Mouse (Mus musculus) lung, postnatal 0 days (tissue): Measurements from ENCODE around the gene Glrx.

Experiments used
- CTCF ChIP-seq: IDR thresholded peaks from 2 replicates; pipeline ENCODE4 v1.5.1; 2016; ENCODE audit warnings: antibody characterized with exemption, mild to moderate bottlenecking
- EP300 ChIP-seq: IDR thresholded peaks from 2 replicates; pipeline ENCODE4 v1.6.1; 2016; ENCODE audit warnings: antibody characterized with exemption, mild to moderate bottlenecking, control low read depth

DNA sequence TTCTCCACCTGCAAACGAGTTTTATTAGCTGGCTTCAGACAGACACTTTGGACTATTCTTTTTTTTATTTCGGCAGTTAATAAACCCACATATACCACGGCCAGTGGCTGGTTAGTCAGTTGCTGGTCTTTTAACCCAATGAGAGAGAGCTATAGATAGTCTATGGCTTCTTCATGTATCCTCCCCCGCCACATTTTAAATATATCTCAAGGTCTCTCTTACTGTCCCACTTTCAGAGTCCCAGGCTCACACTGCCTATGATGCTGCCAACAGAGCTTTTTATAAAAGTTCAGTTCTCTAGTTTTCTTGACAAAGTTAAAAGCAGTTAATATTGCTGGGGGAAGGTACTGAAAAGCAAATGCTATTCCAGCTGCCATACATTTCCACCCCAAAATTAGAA is 52.2 kb downstream of the Glrx start:
- TF ChIP-seq CTCF: no peak
- no peak for TF ChIP-seq EP300
